Mouse (Mus musculus): Measurements from ENCODE around the gene Mrpl53.

DNA sequence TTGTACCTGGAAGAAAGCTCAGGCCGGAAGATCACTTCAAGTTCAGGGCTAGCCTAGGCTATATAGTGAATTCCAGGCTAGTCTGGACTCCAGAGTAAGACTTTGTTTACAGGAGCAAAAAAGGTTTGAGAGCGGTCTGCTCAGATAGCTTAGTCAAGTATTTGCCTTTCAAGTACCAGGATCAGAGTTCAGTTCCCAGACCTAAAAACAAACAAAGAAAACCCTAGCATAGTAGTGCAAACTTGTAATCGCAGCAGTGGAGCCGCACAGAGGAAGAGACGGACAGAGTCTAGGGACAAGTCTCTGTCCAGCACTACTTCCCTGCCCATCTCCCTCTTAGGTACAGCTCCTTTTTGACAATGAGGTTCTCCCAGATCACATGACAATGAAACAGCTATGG is 28.6 kb upstream of the Mrpl53 start:
- no peak for TF ChIP-seq CTCF (IDR thresholded peaks at IDR 0.05; ENCODE audit: low read depth)
- no peak for TF ChIP-seq EP300 (IDR thresholded peaks at IDR 0.05; ENCODE audit: low read depth)

Measured in liver, postnatal 0 days (tissue).